Mouse (Mus musculus) testis, postnatal 10 days (tissue): ENCODE results near the gene Cd164l2.

ENCODE experiments used
- DNase-seq: peaks from one replicate; pipeline ENCODE4 v3.0.0; 2021; ENCODE audit warnings: low spot score

Gene Cd164l2

GRCm38 (mm10) chr4:133223875-133224274 lies 11.9 kb downstream of the Cd164l2 start:
- no peak for DNase-seq

GRCm38 (mm10) chr4:133226073-133226472 lies 14.1 kb downstream of the Cd164l2 start:
- peak; percentile 69 for DNase-seq

GRCm38 (mm10) chr4:133227636-133228035 lies 15.7 kb downstream of the Cd164l2 start:
- no peak for DNase-seq

- DNase-seq = no peak
Measured at GRCm38 (mm10) chr4:133229582-133229981, 17.7 kb downstream of the Cd164l2 start.

GRCm38 (mm10) chr4:133233285-133233976 lies 21.5 kb downstream of the Cd164l2 start:
- no peak for DNase-seq

- DNase-seq = no peak
Measured at GRCm38 (mm10) chr4:133234771-133235170, 22.8 kb downstream of the Cd164l2 start.

- DNase-seq = no peak
Measured at GRCm38 (mm10) chr4:133235415-133235814, 23.5 kb downstream of the Cd164l2 start.

- DNase-seq = no peak
Measured at GRCm38 (mm10) chr4:133237911-133238310, 26.0 kb downstream of the Cd164l2 start.

- peak; percentile 77 for DNase-seq
Measured at GRCm38 (mm10) chr4:133240490-133240921, 28.6 kb downstream of the Cd164l2 start, which contains the start of gene Map3k6. TSS of gene Map3k6 (plus strand) at chr4:133240818.

GRCm38 (mm10) chr4:133240934-133241908 lies 29.3 kb downstream of the Cd164l2 start:
- peak; percentile 97 for DNase-seq

GRCm38 (mm10) chr4:133241910-133242309 lies 30.0 kb downstream of the Cd164l2 start:
- no peak for DNase-seq

- no peak for DNase-seq
Measured at GRCm38 (mm10) chr4:133242710-133243109, 30.8 kb downstream of the Cd164l2 start.

GRCm38 (mm10) chr4:133243538-133243937 lies 31.6 kb downstream of the Cd164l2 start:
- no peak for DNase-seq

GRCm38 (mm10) chr4:133244289-133244688 lies 32.4 kb downstream of the Cd164l2 start:
- DNase-seq = no peak

- no peak for DNase-seq
Measured at GRCm38 (mm10) chr4:133247072-133247471, 35.1 kb downstream of the Cd164l2 start.

- no peak for DNase-seq
Measured at GRCm38 (mm10) chr4:133247806-133248449, 36.0 kb downstream of the Cd164l2 start.

GRCm38 (mm10) chr4:133250609-133251008 lies 38.7 kb downstream of the Cd164l2 start:
- peak; percentile 93 for DNase-seq

GRCm38 (mm10) chr4:133251214-133251613 lies 39.3 kb downstream of the Cd164l2 start:
- peak; percentile 73 for DNase-seq

GRCm38 (mm10) chr4:133252089-133252488 lies 40.2 kb downstream of the Cd164l2 start:
- no peak for DNase-seq

- DNase-seq = peak; percentile 63
Measured at GRCm38 (mm10) chr4:133253412-133253811, 41.5 kb downstream of the Cd164l2 start.

GRCm38 (mm10) chr4:133255392-133255791 lies 43.5 kb downstream of the Cd164l2 start:
- no peak for DNase-seq

GRCm38 (mm10) chr4:133256820-133257219 lies 44.9 kb downstream of the Cd164l2 start:
- DNase-seq = no peak
